In genomic region chr11:54113352-54113751, GRCm38 (mm10) we compare ENCODE assay signal across 8 mouse cellular contexts. TPM values are rescaled to one million over a fixed set of nuclear protein-coding genes. Genes with fewer than 3 reads are reported as not detected.
A peak's percentile ranks its signal among the peaks of the same experiment; 100 is the strongest.
DNase-seq lines count a peak whose midpoint lies in the region; ATAC-seq and TF ChIP-seq lines count a peak whose summit lies in the region.

No protein-coding gene starts in this region.

- H3K36me3 ChIP-seq in forebrain, embryonic 14.5 days (ENCODE audit: control insufficient read depth, insufficient read depth, low read length), result no peaks in the 10 kb centered on the region
- no peaks in the 10 kb centered on the region for H3K36me3 ChIP-seq in limb, embryonic 11.5 days (ENCODE audit: control insufficient read depth, insufficient read depth, low read length)

- peaks cover 28% of the 10 kb centered on the region for H3K4me1 ChIP-seq in forebrain, embryonic 14.5 days (ENCODE audit: control insufficient read depth, insufficient read depth, low read length)
- peaks cover 16% of the 10 kb centered on the region for H3K4me1 ChIP-seq in limb, embryonic 11.5 days (ENCODE audit: control insufficient read depth, insufficient read depth, low read length)
- peaks cover 26% of the 10 kb centered on the region for H3K4me1 ChIP-seq in olfactory bulb, adult 2 months (ENCODE audit: control insufficient read depth, insufficient read depth, low read length)

- WGBS in forebrain, embryonic 14.5 days, result 15% methylated on average over 4 of the region's 4 CpGs
- 55% methylated on average over 4 of the region's 4 CpGs for WGBS in limb, embryonic 11.5 days
- WGBS in olfactory bulb, adult 2 months, result 12% methylated on average over 4 of the region's 4 CpGs

- no peak overlapping the region for H3K4me3 ChIP-seq in forebrain, embryonic 14.5 days (ENCODE audit: low read depth, low read length)
- H3K4me3 ChIP-seq in limb, embryonic 11.5 days (ENCODE audit: low read depth, low read length), result no peak overlapping the region
- H3K4me3 ChIP-seq in olfactory bulb, adult 2 months (ENCODE audit: insufficient read depth, low read depth, low read length), result peak overlapping the region; percentile 8; the same call in 1 of the 2 replicates

- peak overlapping the region; percentile 41 for H3K4me2 ChIP-seq in forebrain, embryonic 14.5 days (ENCODE audit: low read length)
- peak overlapping the region; percentile 33 for H3K4me2 ChIP-seq in limb, embryonic 11.5 days (ENCODE audit: low read depth, severe bottlenecking)

- no peaks in the 10 kb centered on the region for H3K27me3 ChIP-seq in forebrain, embryonic 14.5 days (replicated peaks; ENCODE audit: control insufficient read depth, insufficient read depth, low read length)
- H3K27me3 ChIP-seq in limb, embryonic 11.5 days (ENCODE audit: control insufficient read depth, insufficient read depth, low read length), result no peaks in the 10 kb centered on the region

- H3K9ac ChIP-seq in forebrain, embryonic 14.5 days (ENCODE audit: low read length), result peak overlapping the region; percentile 29
- H3K9ac ChIP-seq in limb, embryonic 11.5 days (ENCODE audit: low read length), result peak overlapping the region; percentile 55

- no peak for TF ChIP-seq POLR2A in olfactory bulb, adult 2 months (IDR thresholded peaks at IDR 0.05; ENCODE audit: insufficient read depth, low read depth, low read length)

- peak; percentile 43 for DNase-seq in retina, postnatal 1 day
- DNase-seq in retina, embryonic 14.5 days (ENCODE audit: low spot score), result no peak
- DNase-seq in forebrain, embryonic 14.5 days (ENCODE audit: low spot score), result peak; percentile 76
- no peak for DNase-seq in limb, embryonic 11.5 days (ENCODE audit: low spot score)
- DNase-seq in urinary bladder, adult 2 months (ENCODE audit: low spot score), result no peak
- DNase-seq in thymus, adult 18-20 months, result no peak

- H3K9me3 ChIP-seq in forebrain, embryonic 14.5 days (replicated peaks; ENCODE audit: control insufficient read depth, low read length), result no peaks in the 10 kb centered on the region
- no peaks in the 10 kb centered on the region for H3K9me3 ChIP-seq in limb, embryonic 11.5 days (ENCODE audit: control insufficient read depth, low read length)

- TF ChIP-seq CTCF in olfactory bulb, adult 2 months (IDR thresholded peaks at IDR 0.05; ENCODE audit: insufficient read depth, low read depth, low read length), result no peak

- ATAC-seq in forebrain, embryonic 14.5 days, result peak; percentile 40
- ATAC-seq in limb, embryonic 11.5 days (ENCODE audit: insufficient number of reproducible peaks, low FRiP score, low TSS enrichment, low read depth), result peak; percentile 3; the same call in 1 of the 2 replicates
- no peak for ATAC-seq in erythroblast, adult 5-6 weeks (replicated peaks; ENCODE audit: low FRiP score, poor library complexity, severe bottlenecking)

- peak overlapping the region; percentile 89 for H3K27ac ChIP-seq in forebrain, embryonic 14.5 days (ENCODE audit: low read depth, low read length)
- peak overlapping the region; percentile 81 for H3K27ac ChIP-seq in limb, embryonic 11.5 days (replicated peaks; ENCODE audit: low read depth, low read length)
- peak overlapping the region; percentile 92 for H3K27ac ChIP-seq in olfactory bulb, adult 2 months (ENCODE audit: insufficient read depth, low read depth, low read length)

RNA-seq across cellular contexts. Expression of gene P4ha2, which starts 13.5 kb away (rescaled TPM):
- polyA plus RNA-seq in forebrain, embryonic 14.5 days (2014; fragmentation: Nextera tagmentation; extraction: Ambion mirVana), result 4.9 and 7.2 TPM in 2 replicates
- polyA plus RNA-seq in limb, embryonic 11.5 days (2014; fragmentation: Nextera tagmentation; extraction: Ambion mirVana), result 39.3 and 44.3 TPM in 2 replicates
- polyA plus RNA-seq in olfactory bulb, adult 2 months (2012; ENCODE audit: insufficient read depth, insufficient read length, low replicate concordance, missing spikeins), result not detected in 2 replicates
- polyA plus RNA-seq in urinary bladder, adult 2 months (2012; rRNA removed), result 26.5 and 26.7 TPM in 2 replicates
- total RNA-seq in erythroblast, adult 5-6 weeks (2015; ENCODE audit: low replicate concordance), result 0.84 TPM in 1 of 2 replicates, not detected in the other
- 0.84 TPM in 1 of 2 replicates, not detected in the other for total RNA-seq in erythroblast, adult 5-6 weeks (2017; ENCODE audit: low replicate concordance)

RNA-seq across cellular contexts. Expression of gene Pdlim4, which starts 44.5 kb away (rescaled TPM):
- 39.3 and 44.8 TPM in 2 replicates for polyA plus RNA-seq in forebrain, embryonic 14.5 days (2014; fragmentation: Nextera tagmentation; extraction: Ambion mirVana)
- 166 and 178 TPM in 2 replicates for polyA plus RNA-seq in limb, embryonic 11.5 days (2014; fragmentation: Nextera tagmentation; extraction: Ambion mirVana)
- not detected in 2 replicates for polyA plus RNA-seq in olfactory bulb, adult 2 months (2012; ENCODE audit: insufficient read depth, insufficient read length, low replicate concordance, missing spikeins)
- 170 and 183 TPM in 2 replicates for polyA plus RNA-seq in urinary bladder, adult 2 months (2012; rRNA removed)
- total RNA-seq in erythroblast, adult 5-6 weeks (2015; ENCODE audit: low replicate concordance), result 2.1 and 15.6 TPM in 2 replicates
- total RNA-seq in erythroblast, adult 5-6 weeks (2017; ENCODE audit: low replicate concordance), result 0.56 TPM in 1 of 2 replicates, not detected in the other

Comparison
In these comparisons a context has a peak if more than half of its experiments do, and no peak if none do; other contexts are left out.
1. DNase-seq: peak in retina, postnatal 1 day (single experiment) and forebrain, embryonic 14.5 days (single experiment); none in retina, embryonic 14.5 days (single experiment), limb, embryonic 11.5 days (single experiment), urinary bladder, adult 2 months (single experiment) and thymus, adult 18-20 months (0 of 2).
2. RNA of gene Pdlim4, which starts 44.5 kb away (polyA plus RNA-seq): 170 to 183 TPM in urinary bladder, adult 2 months, 166 to 178 TPM in limb, embryonic 11.5 days and 39.3 to 44.8 TPM in forebrain, embryonic 14.5 days; not detected in olfactory bulb, adult 2 months; every median in the first group is over 10 times any median in the second.
3. Peak in every context shown above with its lines, with median percentiles within 50 percentile points of each other: H3K27ac ChIP-seq.